Mouse (Mus musculus) B cell, adult 67 days (primary cell): ENCODE results near the gene Cdk5r2. TPM values are rescaled to one million over a fixed set of nuclear protein-coding genes. Genes with fewer than 3 reads are reported as not detected.

Experiments
- total RNA-seq, 2 experiments: library from RNA; stranded (reverse); gene quantifications; 4 replicates each; pipeline ENCODE4 v1.2.4; 2023

The Cdk5r2 gene
- not detected for total RNA-seq

DNA sequence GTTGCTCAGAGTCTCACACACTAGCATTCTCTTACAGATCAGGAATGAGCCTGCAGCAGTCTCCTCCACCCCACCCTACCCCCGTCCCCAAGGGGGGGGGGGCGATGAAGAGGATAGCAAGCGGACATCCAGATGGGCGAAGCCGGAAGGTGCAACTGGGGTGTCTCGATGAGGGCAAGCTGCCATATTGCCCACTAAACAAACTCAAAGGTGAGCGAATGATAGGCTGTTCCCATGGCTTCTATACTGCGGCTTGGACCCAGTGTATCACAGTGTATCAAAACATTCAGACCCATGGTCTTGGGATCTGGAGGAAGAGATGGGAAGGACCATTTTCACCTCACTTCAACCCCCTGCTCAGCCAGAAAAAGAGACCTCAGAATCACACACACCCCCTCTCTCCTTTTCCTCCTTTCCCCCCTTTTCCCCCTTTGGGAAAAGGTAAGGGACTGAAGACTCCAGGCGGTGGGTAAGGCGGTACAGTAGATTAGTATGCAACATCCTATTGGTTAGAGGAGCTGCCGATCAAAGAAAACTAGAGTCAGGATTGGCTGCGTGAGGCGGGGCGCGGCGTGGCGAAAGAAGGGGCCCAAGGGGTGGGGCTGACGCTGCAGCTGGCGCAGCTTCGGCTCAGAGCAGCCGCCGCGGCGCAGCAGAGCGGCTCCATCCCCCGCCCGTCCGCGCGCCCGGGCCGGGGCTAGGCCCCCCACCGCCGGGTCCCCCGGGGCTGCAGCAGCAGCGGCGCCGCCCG, at the start of gene Cdk5r2:
TSS of gene Cdk5r2 (plus strand) at position 629 of the 751 bp plus-strand sequence.

DNA sequence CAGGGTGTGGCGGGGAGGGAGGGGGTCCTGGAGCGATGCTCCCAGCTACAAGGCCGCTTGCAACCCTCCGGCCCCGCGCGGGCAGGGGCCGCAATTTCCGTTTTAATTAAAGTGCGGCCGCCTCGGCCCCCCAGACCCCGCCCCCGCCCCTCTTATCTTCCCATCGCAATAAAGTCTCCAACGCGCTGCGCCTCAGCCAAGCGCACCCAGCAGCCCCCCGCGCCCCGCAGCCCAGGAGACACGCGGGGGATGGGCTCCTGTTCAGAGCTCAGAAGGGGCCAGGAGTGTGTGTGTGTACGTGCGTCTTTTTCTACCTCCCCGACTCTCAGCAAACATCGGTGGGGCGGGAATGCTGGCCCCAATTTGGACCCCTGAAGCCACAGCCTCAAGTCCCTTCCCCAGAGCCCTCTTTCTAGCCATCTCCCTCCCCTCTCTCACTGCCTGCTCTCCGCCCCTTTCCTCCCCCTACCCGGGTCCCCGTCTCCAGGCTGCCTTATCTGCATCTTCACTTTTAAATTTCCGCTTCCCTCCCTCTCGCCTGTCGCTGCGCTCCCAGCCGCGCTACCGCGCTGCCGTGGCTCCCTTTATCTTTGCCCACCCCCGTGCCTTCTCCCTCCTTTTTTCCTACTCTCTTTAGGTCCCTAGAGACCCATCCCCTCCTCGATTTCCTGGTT, 30.8 kb downstream of the Cdk5r2 start, which contains the start of gene Fev:
TSS of gene Fev (minus strand) at position 51 of the 674 bp plus-strand sequence.

DNA sequence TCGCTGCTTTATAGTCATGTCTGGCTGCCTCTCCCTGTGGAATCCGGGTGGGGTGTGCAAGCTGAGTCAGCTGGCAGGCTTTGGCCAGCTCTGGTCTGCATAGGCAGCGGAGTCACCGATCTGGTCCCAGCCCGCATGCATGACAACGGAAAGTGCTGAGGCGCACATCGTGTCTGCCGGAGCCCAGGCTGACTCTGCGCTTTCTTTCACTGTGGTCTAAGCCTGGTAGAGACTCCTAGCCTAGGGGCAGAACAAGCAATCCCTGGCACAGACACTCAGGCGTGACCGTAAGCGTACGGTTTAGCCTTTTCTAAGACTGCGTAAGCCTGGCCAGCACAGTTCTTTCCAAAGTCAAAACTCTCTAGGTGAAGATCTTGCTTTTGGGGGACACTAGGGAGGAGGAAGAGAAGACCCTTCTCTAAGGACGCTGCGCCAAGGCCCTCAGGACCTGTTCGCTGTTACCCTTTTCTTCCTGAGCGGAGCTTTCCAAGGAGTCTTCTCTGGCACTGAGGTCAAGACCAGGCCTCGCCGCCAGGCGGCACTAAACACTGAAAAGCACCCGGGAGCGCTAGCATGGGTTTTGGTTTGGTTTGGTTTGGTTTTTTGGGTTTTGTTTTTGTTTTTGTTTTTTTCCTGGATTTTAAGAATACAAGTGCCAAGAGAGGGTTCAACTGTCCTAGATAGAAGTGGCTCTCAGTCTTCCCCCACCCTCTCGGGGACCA, 38.6 kb downstream of the Cdk5r2 start, which contains the start of gene Cryba2:
TSS of gene Cryba2 (minus strand) at position 10 of the 722 bp plus-strand sequence.

Other genes starting within 250 kb of the Cdk5r2 start
- gene Ttll4, start 193.2 kb upstream of the Cdk5r2 start, total RNA-seq: 10 to 100 TPM; 47.2 to 51.5 TPM
- 10 to 100 TPM; 16.2 to 18.0 TPM for gene Cyp27a1, start 141.4 kb upstream of the Cdk5r2 start, total RNA-seq
- gene Prkag3, start 105.7 kb upstream of the Cdk5r2 start, total RNA-seq: not detected
- gene Wnt6, start 83.0 kb upstream of the Cdk5r2 start, total RNA-seq: not detected
- gene Wnt10a, start 63.4 kb upstream of the Cdk5r2 start, total RNA-seq: 1 to 10 TPM; 2.2 to 3.0 TPM
- gene Fev, start 30.5 kb downstream of the Cdk5r2 start, total RNA-seq: not detected
- gene Cryba2, start 38.2 kb downstream of the Cdk5r2 start, total RNA-seq: not detected
- not detected for gene Cfap65, start 80.7 kb downstream of the Cdk5r2 start, total RNA-seq
- under 1 TPM in 1 of 2 experiments, not detected in 1; 0.49 TPM for gene Ihh, start 96.7 kb downstream of the Cdk5r2 start, total RNA-seq